Mouse (Mus musculus) liver, postnatal 0 days (tissue): ENCODE measurements around the gene Zfp503.

Experiments used
- CTCF ChIP-seq: sonication (generic); IDR thresholded peaks from 2 replicates; pipeline ENCODE4 v1.5.1; 2016; ENCODE audit warnings: antibody characterized with exemption, low read depth
- EP300 ChIP-seq: IDR thresholded peaks from 2 replicates; pipeline ENCODE4 v1.6.1; 2016; ENCODE audit warnings: antibody characterized with exemption, low read depth, mild to moderate bottlenecking

DNA sequence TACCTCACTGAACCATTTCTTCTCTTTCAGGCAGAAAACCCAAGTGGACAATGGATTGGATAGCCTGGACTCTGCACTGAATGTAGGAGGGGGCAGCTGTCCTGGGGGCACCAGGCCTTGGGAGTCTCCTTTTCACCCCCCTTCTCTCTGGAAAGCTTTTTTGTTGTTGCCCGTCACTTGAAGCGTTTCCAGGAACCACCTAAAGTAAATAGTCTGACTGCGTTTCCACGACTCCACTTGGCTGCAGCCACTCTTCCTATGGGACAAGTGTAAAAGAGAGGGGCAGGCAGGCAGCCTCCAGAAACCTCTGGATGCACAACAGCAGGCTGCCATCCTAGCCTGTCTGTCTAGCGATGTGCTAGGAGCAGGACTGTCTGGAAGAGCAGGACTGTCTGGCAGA lies 27.6 kb upstream of the Zfp503 start:
- TF ChIP-seq CTCF (no peak), EP300 (no peak)
